Mouse (Mus musculus): ENCODE measurements at regions not wholly inside any gene's neighbourhood (a gene's known extent, or its start where the extent isn't known, plus 50 kb on each side); places are given as distances from the start of the nearest gene placed in this dataset.

DNA sequence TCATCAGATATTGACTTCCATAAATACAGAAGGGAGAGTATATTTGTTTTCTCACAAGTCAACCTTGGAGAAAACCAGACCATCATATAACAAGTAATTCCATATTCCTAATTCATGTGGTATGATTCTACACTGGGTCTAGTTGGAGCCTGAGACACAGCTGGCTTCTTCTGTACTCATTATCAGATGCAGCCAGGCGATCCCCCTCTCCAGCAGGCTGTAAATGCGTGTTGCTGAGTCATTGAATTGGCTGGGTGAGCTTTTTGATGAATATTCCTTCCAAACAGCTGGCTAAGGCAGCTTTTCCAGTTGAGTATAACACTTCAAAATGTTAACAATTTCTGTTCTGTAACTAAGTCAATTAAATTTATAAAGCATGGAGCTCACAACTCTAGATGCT, 102.2 kb upstream of the Sstr4 start:
- TF ChIP-seq CTCF (IDR thresholded peaks at IDR 0.05; ENCODE audit: low read depth): no peak
- no peak for TF ChIP-seq EP300 (optimal IDR thresholded peaks at IDR 0.05)

Measured in stomach, postnatal 0 days (tissue).